Mouse (Mus musculus) forebrain, embryonic 11.5 days (tissue): ENCODE results near the gene Tardbp. TPM values are rescaled to one million over a fixed set of nuclear protein-coding genes. Genes with fewer than 3 reads are reported as not detected.

ENCODE experiments used
- ATAC-seq: fragments of 200-750 bp; cut with Nextera tagmentation; replicated peaks from 2 replicates; pipeline ENCODE4 v1.8.0; 2017; ENCODE audit warnings: moderate TSS enrichment; ENCODE audit not compliant: low FRiP score
- DNase-seq: peaks from one replicate; pipeline ENCODE4 v3.0.0-alpha.2; 2017; ENCODE audit warnings: low spot score
- H3K27ac ChIP-seq: fragments of 300-500 bp; sonication (generic); 2 replicates; pipeline ENCODE4 v1.5.1; 2014; ENCODE audit warnings: low read depth, low read length
- H3K27me3 ChIP-seq: fragments of 300-500 bp; sonication (generic); 2 replicates; pipeline ENCODE4 v1.6.1; 2014; ENCODE audit warnings: mild to moderate bottlenecking, low read length, mixed read lengths; ENCODE audit not compliant: control insufficient read depth, insufficient read depth
- H3K36me3 ChIP-seq: fragments of 300-500 bp; sonication (generic); 2 replicates; pipeline ENCODE4 v1.6.1; 2014; ENCODE audit warnings: mild to moderate bottlenecking, low read length, moderate library complexity, mixed read lengths; ENCODE audit not compliant: control insufficient read depth, insufficient read depth
- H3K4me1 ChIP-seq: fragments of 300-500 bp; sonication (generic); replicated peaks from 2 replicates; pipeline ENCODE4 v1.6.1; 2014; ENCODE audit warnings: low read length, mixed read lengths; ENCODE audit not compliant: control insufficient read depth, insufficient read depth
- H3K4me2 ChIP-seq: fragments of 300-500 bp; sonication (generic); 2 replicates; pipeline ENCODE4 v1.6.1; 2014; ENCODE audit warnings: low read depth, mild to moderate bottlenecking, low read length, moderate library complexity, mixed read lengths; ENCODE audit not compliant: severe bottlenecking
- H3K4me3 ChIP-seq: fragments of 300-500 bp; sonication (generic); 2 replicates; pipeline ENCODE4 v1.5.1; 2014; ENCODE audit warnings: low read depth, low read length
- H3K9ac ChIP-seq: fragments of 300-500 bp; sonication (generic); 2 replicates; pipeline ENCODE4 v1.6.1; 2014; ENCODE audit warnings: low read length
- H3K9me3 ChIP-seq: fragments of 300-500 bp; sonication (generic); 2 replicates; pipeline ENCODE4 v1.6.1; 2016; ENCODE audit warnings: low read length, mixed read lengths; ENCODE audit not compliant: control insufficient read depth
- WGBS: fragments of 180-500 bp; shearing (Covaris S2); extraction: QIAGEN DNeasy Blood & Tissue Kit; methylation state at CpG from one replicate; pipeline ENCODE4 v1.1.7; 2014; 5-methylcytosine and 5-hydroxymethylcytosine counted together
- polyA plus RNA-seq: library from polyadenylated mRNA; unstranded; fragments of >200 nt; fragmentation: Nextera tagmentation; extraction: Ambion mirVana; gene quantifications from 2 replicates; pipeline ENCODE4 v1.2.1, GENCODE M21; 2014

Tardbp gene
- polyA plus RNA-seq, 1 experiment from 2014 or later: 238 TPM

GRCm38 (mm10) chr4:148644926-148645325 lies 18.1 kb upstream of the Tardbp start:
- ATAC-seq: no peak
- no peaks in the 10 kb centered on the region; the same call in 1 of the 2 replicates for H3K4me1 ChIP-seq
- no peak overlapping the region for H3K4me2 ChIP-seq
- H3K9me3 ChIP-seq: no peaks in the 10 kb centered on the region
- 85% methylated on average over 6 of the region's 6 CpGs for WGBS
- no peaks in the 10 kb centered on the region for H3K27me3 ChIP-seq
- H3K36me3 ChIP-seq: no peaks in the 10 kb centered on the region
- H3K4me3 ChIP-seq: no peak overlapping the region
- H3K9ac ChIP-seq: no peak overlapping the region
- no peak overlapping the region for H3K27ac ChIP-seq
- DNase-seq: no peak

DNA sequence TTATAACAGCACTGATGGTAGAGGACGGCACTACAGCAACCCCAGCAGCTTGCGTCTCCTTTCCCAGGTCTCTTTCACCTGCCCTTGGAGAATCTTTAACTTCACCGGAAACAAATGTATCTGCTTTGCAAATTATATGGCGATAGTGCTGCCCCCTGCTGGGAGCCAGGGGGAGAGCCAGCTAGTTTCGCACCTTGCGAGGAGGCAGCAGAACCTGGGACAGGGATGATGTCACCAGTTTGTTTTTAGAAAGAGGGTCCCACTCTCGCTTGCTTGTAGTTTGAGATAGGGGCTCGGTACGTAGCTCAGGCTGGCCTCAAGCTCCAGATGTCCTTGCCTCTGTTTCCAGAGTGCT lies 17.3 kb upstream of the Tardbp start:
- Histone ChIP-seq H3K27ac (no peak overlapping the region), H3K9ac (no peak overlapping the region), H3K36me3 (no peaks in the 10 kb centered on the region), H3K27me3 (no peaks in the 10 kb centered on the region), H3K4me2 (peak overlapping the region; percentile 31; the same call in 1 of the 2 replicates), H3K4me3 (no peak overlapping the region), H3K9me3 (no peaks in the 10 kb centered on the region), H3K4me1 (no peaks in the 10 kb centered on the region; the same call in 1 of the 2 replicates)
- DNase-seq: peak; percentile 88
- WGBS: 9% methylated on average over 9 of the region's 9 CpGs
- ATAC-seq: 0 out of 2 replicates have a peak, but pooled peaks have one; percentile 12

GRCm38 (mm10) chr4:148643291-148644156 lies 16.7 kb upstream of the Tardbp start, which contains the start of gene Gm572:
TSS of gene Gm572 (plus strand) at chr4:148643317.
- Histone ChIP-seq H3K27me3 (no peaks in the 10 kb centered on the region), H3K4me2 (peak within 1 kb of the TSS; percentile 31; the same call in 1 of the 2 replicates), H3K36me3 (no peaks in the 10 kb centered on the region), H3K9ac (no peak within 1 kb of the TSS), H3K4me3 (no peak within 1 kb of the TSS), H3K27ac (no peak within 1 kb of the TSS), H3K4me1 (no peaks in the 10 kb centered on the region; the same call in 1 of the 2 replicates), H3K9me3 (no peaks in the 10 kb centered on the region)
- no peak for DNase-seq
- 0 out of 2 replicates have a peak, but pooled peaks have one; percentile 18 for ATAC-seq
- 69% methylated on average over 15 of the region's 15 CpGs for WGBS

GRCm38 (mm10) chr4:148641121-148641520 lies 14.3 kb upstream of the Tardbp start:
- Histone ChIP-seq H3K27ac (no peak overlapping the region), H3K27me3 (no peaks in the 10 kb centered on the region), H3K4me1 (no peaks in the 10 kb centered on the region; the same call in 1 of the 2 replicates), H3K36me3 (no peaks in the 10 kb centered on the region), H3K4me2 (no peak overlapping the region), H3K9me3 (no peaks in the 10 kb centered on the region), H3K9ac (no peak overlapping the region), H3K4me3 (no peak overlapping the region)
- no peak for ATAC-seq
- DNase-seq: no peak
- 81% methylated on average over 5 of the region's 5 CpGs for WGBS

DNA sequence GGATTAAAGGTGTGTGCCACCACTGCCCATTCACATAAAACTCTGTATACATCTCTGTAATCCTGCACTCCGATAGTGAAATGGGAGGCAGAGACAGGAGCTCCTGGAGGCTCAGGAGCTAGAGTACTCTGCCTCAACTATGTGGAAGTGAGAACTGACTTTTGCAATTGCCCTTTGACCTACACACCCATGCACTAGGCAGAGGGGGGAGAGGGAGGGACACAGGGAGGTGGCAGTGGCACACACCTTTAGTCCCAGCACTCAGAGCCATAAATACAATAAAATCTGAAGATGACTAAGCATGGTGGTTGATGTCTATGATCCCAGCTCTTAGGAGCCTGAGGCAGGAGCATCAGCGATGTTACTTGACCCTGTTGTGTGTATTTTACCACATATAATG lies 12.6 kb upstream of the Tardbp start:
- Histone ChIP-seq H3K4me1 (no peaks in the 10 kb centered on the region; the same call in 1 of the 2 replicates), H3K27ac (no peak overlapping the region), H3K36me3 (no peaks in the 10 kb centered on the region), H3K4me2 (no peak overlapping the region), H3K27me3 (no peaks in the 10 kb centered on the region), H3K9me3 (no peaks in the 10 kb centered on the region), H3K9ac (no peak overlapping the region), H3K4me3 (no peak overlapping the region)
- WGBS: 83% methylated on average over 2 of the region's 2 CpGs
- DNase-seq (no peak), ATAC-seq (no peak)

DNA sequence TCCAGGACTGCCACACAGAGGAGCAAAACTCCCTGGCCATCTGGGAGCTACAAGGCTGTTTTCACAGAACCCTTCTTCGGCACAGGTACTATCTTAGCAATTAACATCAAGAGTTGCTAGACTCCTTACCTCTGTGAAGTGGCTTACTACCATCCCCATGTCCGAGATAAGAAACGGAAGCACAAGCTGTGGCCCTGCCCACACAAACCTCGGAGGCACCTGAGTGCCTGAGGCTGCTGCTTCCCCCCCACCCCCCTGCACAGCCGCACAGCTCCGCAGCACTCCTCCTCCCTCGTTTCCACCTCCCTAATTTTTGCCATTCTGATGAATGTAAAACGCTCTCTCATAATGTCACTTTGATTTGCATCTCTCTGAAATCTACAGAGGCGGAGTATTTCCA lies 11.5 kb upstream of the Tardbp start:
- DNase-seq: no peak
- no peak for ATAC-seq
- H3K4me2 ChIP-seq: no peak overlapping the region
- H3K36me3 ChIP-seq: no peaks in the 10 kb centered on the region
- no peaks in the 10 kb centered on the region for H3K9me3 ChIP-seq
- no peaks in the 10 kb centered on the region for H3K4me1 ChIP-seq
- H3K9ac ChIP-seq: no peak overlapping the region
- no peak overlapping the region for H3K4me3 ChIP-seq
- no peaks in the 10 kb centered on the region for H3K27me3 ChIP-seq
- WGBS: 67% methylated on average over 9 of the region's 9 CpGs
- no peak overlapping the region for H3K27ac ChIP-seq

DNA sequence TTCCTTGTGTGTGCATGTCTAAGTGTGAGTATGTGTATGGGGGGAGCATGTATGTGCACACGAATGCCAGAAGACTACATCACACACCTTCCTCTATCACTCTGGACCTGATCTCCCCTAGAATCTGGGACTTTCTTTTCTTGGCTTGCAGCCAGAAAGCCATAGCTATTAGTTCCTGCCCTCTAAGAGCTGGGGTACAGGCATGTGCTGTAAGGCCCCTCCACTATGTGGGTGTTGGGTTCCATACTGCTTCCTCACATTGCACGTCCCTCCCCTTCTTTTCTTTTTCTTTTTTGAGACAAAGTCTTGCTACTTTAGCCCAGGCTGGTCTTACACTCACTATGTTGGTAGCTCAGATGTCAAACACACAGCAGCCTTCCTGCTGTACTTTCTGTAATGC lies 8.5 kb upstream of the Tardbp start:
- ATAC-seq: no peak
- DNase-seq: no peak
- H3K4me1 ChIP-seq: no peaks in the 10 kb centered on the region
- H3K9me3 ChIP-seq: no peaks in the 10 kb centered on the region
- no peaks in the 10 kb centered on the region for H3K36me3 ChIP-seq
- H3K27ac ChIP-seq: no peak overlapping the region
- H3K9ac ChIP-seq: no peak overlapping the region
- H3K4me3 ChIP-seq: no peak overlapping the region
- H3K4me2 ChIP-seq: no peak overlapping the region
- WGBS: 87% methylated on average over 2 of the region's 2 CpGs
- H3K27me3 ChIP-seq: no peaks in the 10 kb centered on the region

- DNase-seq (no peak), ATAC-seq (no peak)
- Histone ChIP-seq H3K4me3 (no peak overlapping the region), H3K27ac (no peak overlapping the region), H3K9ac (no peak overlapping the region), H3K4me2 (no peak overlapping the region), H3K36me3 (no peaks in the 10 kb centered on the region), H3K4me1 (no peaks in the 10 kb centered on the region), H3K27me3 (no peaks in the 10 kb centered on the region), H3K9me3 (no peaks in the 10 kb centered on the region)
- 88% methylated on average over 2 of the region's 2 CpGs for WGBS
These were observed 6.7 kb upstream of the Tardbp start for GRCm38 (mm10) chr4:148633395-148634061.
